8 mouse cellular contexts compared by ENCODE assay signal in genomic region chr5:88766121-88766520, GRCm38 (mm10). TPM values are rescaled to one million over a fixed set of nuclear protein-coding genes. Genes with fewer than 3 reads are reported as not detected.
DNase-seq lines count a peak whose midpoint lies in the region; ATAC-seq lines count a peak whose summit lies in the region.

No protein-coding gene starts in this region.

- H3K27ac ChIP-seq in neural tube, embryonic 11.5 days (ENCODE audit: low read depth, low read length), result no peak overlapping the region; the same call in 1 of the 2 replicates
- H3K27ac ChIP-seq in forebrain, embryonic 14.5 days (ENCODE audit: low read depth, low read length), result no peak overlapping the region
- H3K27ac ChIP-seq in macrophage, result peak overlapping the region; percentile 64

- 70% methylated on average over 6 of the region's 6 CpGs for WGBS in neural tube, embryonic 11.5 days
- WGBS in forebrain, embryonic 14.5 days, result 34% methylated on average over 6 of the region's 6 CpGs
- 19% methylated on average over 6 of the region's 6 CpGs for WGBS in macrophage (ENCODE audit: missing documents)

- no peak for DNase-seq in neural tube, embryonic 11.5 days (ENCODE audit: low spot score)
- DNase-seq in neural tube, embryonic 10.5 days (ENCODE audit: extremely low spot score, low spot score), result no peak
- no peak for DNase-seq in forebrain, embryonic 14.5 days (ENCODE audit: low spot score)
- peak; percentile 78 for DNase-seq in thymus, postnatal 14 days
- no peak for DNase-seq in urinary bladder, postnatal 36 days (ENCODE audit: low spot score in 2 of 2)
- DNase-seq in kidney, postnatal 10 days, result no peak

- H3K9ac ChIP-seq in neural tube, embryonic 11.5 days (ENCODE audit: low read length), result peak overlapping the region; percentile 89
- peak overlapping the region; percentile 85 for H3K9ac ChIP-seq in forebrain, embryonic 14.5 days (ENCODE audit: low read length)

- no peak for ATAC-seq in neural tube, embryonic 11.5 days (ENCODE audit: insufficient read depth, low FRiP score, low TSS enrichment)
- ATAC-seq in forebrain, embryonic 14.5 days, result no peak
- no peak for ATAC-seq in frontal cortex, adult (ENCODE audit: low TSS enrichment)

- H3K9me3 ChIP-seq in neural tube, embryonic 11.5 days (ENCODE audit: control insufficient read depth, low read length), result no peaks in the 10 kb centered on the region
- no peaks in the 10 kb centered on the region for H3K9me3 ChIP-seq in forebrain, embryonic 14.5 days (replicated peaks; ENCODE audit: control insufficient read depth, low read length)

- H3K27me3 ChIP-seq in neural tube, embryonic 11.5 days (ENCODE audit: control insufficient read depth, insufficient read depth, low read length), result no peaks in the 10 kb centered on the region
- H3K27me3 ChIP-seq in forebrain, embryonic 14.5 days (replicated peaks; ENCODE audit: control insufficient read depth, insufficient read depth, low read length), result no peaks in the 10 kb centered on the region

- peak overlapping the region; percentile 78 for H3K4me3 ChIP-seq in neural tube, embryonic 11.5 days (ENCODE audit: low read depth, low read length)
- H3K4me3 ChIP-seq in forebrain, embryonic 14.5 days (ENCODE audit: low read depth, low read length), result peak overlapping the region; percentile 80
- H3K4me3 ChIP-seq in macrophage (ENCODE audit: inconsistent target), result peak overlapping the region; percentile 71

- peaks cover 10% of the 10 kb centered on the region for H3K4me1 ChIP-seq in neural tube, embryonic 11.5 days (ENCODE audit: control insufficient read depth, insufficient read depth, low read length)
- H3K4me1 ChIP-seq in forebrain, embryonic 14.5 days (ENCODE audit: control insufficient read depth, insufficient read depth, low read length), result peaks cover 15% of the 10 kb centered on the region; the same call in 1 of the 2 replicates

- H3K4me2 ChIP-seq in neural tube, embryonic 11.5 days (ENCODE audit: low read depth), result peak overlapping the region; percentile 50
- peak overlapping the region; percentile 58 for H3K4me2 ChIP-seq in forebrain, embryonic 14.5 days (ENCODE audit: low read length)

- H3K36me3 ChIP-seq in neural tube, embryonic 11.5 days (ENCODE audit: control insufficient read depth, insufficient read depth, low read length), result peaks cover 2% of the 10 kb centered on the region; the same call in 1 of the 2 replicates
- peaks cover 11% of the 10 kb centered on the region for H3K36me3 ChIP-seq in forebrain, embryonic 14.5 days (ENCODE audit: control insufficient read depth, insufficient read depth, low read length)
- no peaks in the 10 kb centered on the region for H3K36me3 ChIP-seq in macrophage (ENCODE audit: inconsistent target)

- H3K79me2 ChIP-seq in macrophage (ENCODE audit: inconsistent target), result peaks cover 54% of the 10 kb centered on the region

RNA-seq across cellular contexts. Expression of gene Dck, which starts 1.3 kb away (rescaled TPM):
- polyA plus RNA-seq in neural tube, embryonic 11.5 days (2014; fragmentation: Nextera tagmentation; extraction: Ambion mirVana), result 118 and 119 TPM in 2 replicates
- polyA plus RNA-seq in forebrain, embryonic 14.5 days (2014; fragmentation: Nextera tagmentation; extraction: Ambion mirVana), result 93.7 and 94.7 TPM in 2 replicates
- total RNA-seq in macrophage (2018; cell fraction: chromatin; rRNA removed), result 10 to 100 TPM in 20 of 26 experiments, 1 to 10 TPM in 6; 4.1 to 58.0 (median 23.3) TPM
- 100 to 1,000 TPM in 5 of 26 experiments, 10 to 100 TPM in 21; 19.9 to 144 (median 49.0) TPM for total RNA-seq in macrophage (2018; cell fraction: cytosol; rRNA removed)
- total RNA-seq in macrophage (2018; cell fraction: nucleus; rRNA removed), result 100 to 1,000 TPM in 3 of 26 experiments, 10 to 100 TPM in 21, 1 to 10 TPM in 2; 9.7 to 121 (median 60.7) TPM
- polyA plus RNA-seq in macrophage (2018), result 27.6 to 66.9 TPM (median 53.1 TPM) in 3 replicates

RNA-seq across cellular contexts. Expression of gene Mob1b, which starts 45.5 kb away (rescaled TPM):
- 15.6 and 16.2 TPM in 2 replicates for polyA plus RNA-seq in neural tube, embryonic 11.5 days (2014; fragmentation: Nextera tagmentation; extraction: Ambion mirVana)
- polyA plus RNA-seq in forebrain, embryonic 14.5 days (2014; fragmentation: Nextera tagmentation; extraction: Ambion mirVana), result 12.4 and 14.3 TPM in 2 replicates
- total RNA-seq in macrophage (2018; cell fraction: chromatin; rRNA removed), result 100 to 1,000 TPM in 6 of 26 experiments, 10 to 100 TPM in 20; 25.1 to 127 (median 79.7) TPM
- 10 to 100 TPM; 20.8 to 41.3 (median 28.3) TPM for total RNA-seq in macrophage (2018; cell fraction: cytosol; rRNA removed)
- total RNA-seq in macrophage (2018; cell fraction: nucleus; rRNA removed), result 100 to 1,000 TPM in 2 of 26 experiments, 10 to 100 TPM in 24; 36.2 to 156 (median 66.0) TPM
- polyA plus RNA-seq in macrophage (2018), result 8.3 to 13.9 TPM (median 13.6 TPM) in 3 replicates
